Mouse (Mus musculus) lung, embryonic 14.5 days (tissue): ENCODE measurements at regions not wholly inside any gene's neighbourhood (a gene's known extent, or its start where the extent isn't known, plus 50 kb on each side); places are given as distances from the start of the nearest gene placed in this dataset.

Experiments
- ATAC-seq: fragments of 200-750 bp; cut with Nextera tagmentation; 2 replicates; pipeline ENCODE4 v1.8.0; 2017; ENCODE audit warnings: mild to moderate bottlenecking, moderate TSS enrichment, moderate library complexity; ENCODE audit not compliant: insufficient read depth
- DNase-seq: peaks from one replicate; pipeline ENCODE4 v3.0.0-alpha.2; 2015
- H3K27ac ChIP-seq: fragments of 300-500 bp; sonication (generic); 2 replicates; pipeline ENCODE4 v1.5.1; 2014; ENCODE audit warnings: low read depth, mild to moderate bottlenecking, moderate library complexity
- H3K27me3 ChIP-seq: fragments of 300-500 bp; sonication (generic); 2 replicates; pipeline ENCODE4 v1.6.1; 2014; ENCODE audit warnings: low read length, control low read depth; ENCODE audit not compliant: insufficient read depth
- H3K36me3 ChIP-seq: fragments of 300-500 bp; sonication (generic); 2 replicates; pipeline ENCODE4 v1.6.1; 2014; ENCODE audit warnings: control low read depth; ENCODE audit not compliant: insufficient read depth
- H3K4me1 ChIP-seq: fragments of 300-500 bp; sonication (generic); 2 replicates; pipeline ENCODE4 v1.6.1; 2014; ENCODE audit warnings: antibody characterized with exemption, control low read depth; ENCODE audit not compliant: insufficient read depth
- H3K4me2 ChIP-seq: fragments of 300-500 bp; sonication (generic); 2 replicates; pipeline ENCODE4 v1.6.1; 2014; ENCODE audit warnings: mild to moderate bottlenecking
- H3K4me3 ChIP-seq: fragments of 300-500 bp; sonication (generic); 2 replicates; pipeline ENCODE4 v1.5.1; 2014; ENCODE audit warnings: low read depth, low read length
- H3K9ac ChIP-seq: fragments of 300-500 bp; sonication (generic); 2 replicates; pipeline ENCODE4 v1.6.1; 2014
- H3K9me3 ChIP-seq: fragments of 300-500 bp; sonication (generic); 2 replicates; pipeline ENCODE4 v1.6.1; 2016; ENCODE audit warnings: low read depth, low read length, control low read depth
- CTCF ChIP-seq: IDR thresholded peaks from 2 replicates; pipeline ENCODE4 v1.5.1; 2016; ENCODE audit warnings: antibody characterized with exemption, low read depth
- WGBS: fragments of 180-500 bp; shearing (Covaris S2); extraction: QIAGEN DNeasy Blood & Tissue Kit; methylation state at CpG from one replicate; pipeline ENCODE4 v1.1.7; 2014; 5-methylcytosine and 5-hydroxymethylcytosine counted together

DNA sequence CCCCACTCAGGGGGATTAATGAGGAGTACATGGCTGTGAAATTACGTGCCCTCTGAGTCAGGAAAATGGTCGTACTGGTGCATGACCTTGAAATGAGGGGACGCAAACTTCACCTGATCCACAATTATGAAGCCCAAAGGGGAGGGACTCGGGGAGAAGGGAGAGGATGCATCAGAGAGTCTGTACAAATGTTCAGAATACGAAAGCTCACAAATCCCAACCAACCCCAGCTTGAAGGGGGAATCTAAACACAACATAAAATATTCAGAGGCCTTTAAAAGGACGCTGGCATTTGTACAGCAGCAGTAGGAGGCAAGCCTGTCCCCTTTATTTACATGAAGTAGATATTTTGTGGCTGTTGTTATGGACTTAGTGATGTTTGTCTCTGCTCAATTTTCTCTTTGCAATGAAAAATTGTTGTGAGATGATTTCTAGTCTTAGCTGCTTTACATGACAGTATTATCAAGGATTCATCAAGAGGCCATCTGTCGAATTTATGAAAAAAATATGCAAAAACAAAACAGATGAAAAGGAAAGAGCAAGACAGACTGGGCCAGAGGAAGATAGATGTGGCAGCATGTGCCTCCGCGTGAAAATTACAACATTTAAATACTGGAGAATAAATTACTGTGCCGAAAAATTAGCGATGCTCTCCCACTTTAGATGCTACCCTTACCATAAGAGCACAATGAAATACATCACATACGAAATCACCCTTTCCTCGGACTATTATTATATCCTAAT is 695.3 kb downstream of the 1700064H15Rik start:
- no peak for TF ChIP-seq CTCF
- Histone ChIP-seq H3K9me3 (no peaks in the 10 kb centered on the region), H3K36me3 (no peaks in the 10 kb centered on the region), H3K9ac (no peak overlapping the region), H3K27me3 (no peaks in the 10 kb centered on the region), H3K4me2 (no peak overlapping the region), H3K4me1 (no peaks in the 10 kb centered on the region), H3K4me3 (no peak overlapping the region), H3K27ac (no peak overlapping the region)
- 72% methylated on average over 13 of the region's 13 CpGs for WGBS
- DNase-seq (no peak), ATAC-seq (no peak)

DNA sequence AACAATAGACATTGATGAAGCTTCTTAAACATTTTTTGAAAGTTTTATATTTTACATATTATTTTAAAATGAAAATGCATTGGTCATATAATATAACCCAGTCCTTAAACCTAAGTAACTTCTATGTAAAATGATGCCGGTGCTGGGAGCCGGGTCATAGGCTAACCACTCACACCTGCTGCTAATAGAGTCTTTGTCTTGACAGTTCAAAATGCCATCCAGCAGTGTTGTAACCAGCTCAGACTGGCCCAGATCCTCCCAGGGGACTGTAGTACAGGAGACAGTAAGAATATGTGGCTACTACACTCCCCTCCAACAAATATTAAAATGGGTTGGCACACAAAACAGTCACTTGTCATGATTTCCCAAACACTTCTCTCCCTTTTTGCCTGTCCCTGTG is 693.6 kb downstream of the 1700064H15Rik start:
- TF ChIP-seq CTCF: no peak
- WGBS: 84% methylated on average over 2 of the region's 2 CpGs
- Histone ChIP-seq H3K4me1 (no peaks in the 10 kb centered on the region), H3K4me3 (no peak overlapping the region), H3K9me3 (no peaks in the 10 kb centered on the region), H3K4me2 (no peak overlapping the region), H3K27me3 (no peaks in the 10 kb centered on the region), H3K9ac (no peak overlapping the region), H3K27ac (no peak overlapping the region), H3K36me3 (no peaks in the 10 kb centered on the region)
- DNase-seq (no peak), ATAC-seq (no peak)

- Histone ChIP-seq H3K4me3 (no peak overlapping the region), H3K9me3 (no peaks in the 10 kb centered on the region), H3K4me1 (no peaks in the 10 kb centered on the region), H3K36me3 (no peaks in the 10 kb centered on the region), H3K4me2 (no peak overlapping the region), H3K27ac (no peak overlapping the region), H3K27me3 (no peaks in the 10 kb centered on the region), H3K9ac (no peak overlapping the region)
- ATAC-seq (no peak), DNase-seq (no peak)
- no peak for TF ChIP-seq CTCF
- WGBS: 62% methylated on average over 20 of the region's 20 CpGs
These were observed 690.9 kb downstream of the 1700064H15Rik start for GRCm38 (mm10) chr3:18937333-18938122.

DNA sequence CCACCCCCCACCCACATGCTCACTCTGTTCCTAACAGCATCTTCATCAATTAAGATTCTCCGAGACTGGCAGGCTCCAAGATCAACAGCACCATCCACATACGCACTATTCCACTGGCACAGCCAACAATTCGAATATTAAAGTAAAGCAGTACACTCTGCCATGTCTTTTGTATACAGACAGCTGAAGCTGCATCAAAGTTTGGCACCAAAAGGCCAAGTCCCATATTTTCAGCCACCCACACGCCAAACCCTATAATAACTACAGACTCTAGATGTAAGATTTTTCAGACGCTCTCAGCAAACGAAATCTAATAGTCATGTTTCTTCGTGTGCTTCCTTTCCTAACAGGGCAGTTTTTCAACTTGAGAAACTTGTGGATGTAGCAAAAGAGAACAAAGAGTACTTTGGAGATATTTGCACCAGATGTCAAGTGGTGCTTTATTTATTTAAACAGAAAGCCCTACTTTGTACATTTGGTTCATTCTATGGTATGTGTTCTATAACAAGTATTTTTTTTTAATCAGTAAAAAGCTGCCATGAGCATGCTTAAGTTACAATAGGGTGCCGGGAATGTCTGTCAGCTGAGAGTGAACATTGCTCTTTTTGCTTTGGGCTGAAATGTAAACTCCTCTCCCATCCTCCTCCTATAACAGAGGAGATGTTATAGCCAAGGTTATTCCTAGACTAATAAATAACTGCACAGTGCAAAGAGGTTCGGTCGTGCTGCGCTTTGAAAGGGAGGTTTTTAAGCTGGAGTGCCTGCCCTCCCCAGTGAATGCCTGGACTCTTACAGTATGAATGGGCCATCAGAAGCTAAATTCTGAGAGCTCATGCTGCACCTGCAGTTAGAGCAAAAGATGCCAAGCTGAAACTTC is 686.9 kb downstream of the 1700064H15Rik start:
- DNase-seq: peak; percentile 51

DNA sequence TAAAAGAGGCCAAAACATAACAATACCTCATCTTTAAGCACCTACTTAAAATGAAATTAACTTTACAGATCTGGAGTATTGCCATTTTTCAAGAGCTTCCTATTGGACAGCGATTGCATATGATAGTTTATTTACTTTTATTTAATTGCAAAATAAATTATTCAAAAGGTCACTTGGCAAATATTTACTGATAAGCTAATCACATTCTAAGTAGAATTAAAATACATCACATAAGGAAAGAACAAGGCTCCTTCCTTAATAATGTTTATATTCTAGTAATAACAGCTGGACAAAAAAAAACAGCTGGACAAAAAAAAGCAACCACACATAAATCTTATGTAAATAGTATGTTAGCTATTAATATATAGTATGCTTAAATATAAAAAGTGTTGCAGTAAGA is 668.1 kb downstream of the 1700064H15Rik start:
- H3K27ac ChIP-seq: no peak overlapping the region
- no peak overlapping the region for H3K9ac ChIP-seq
- no peak overlapping the region for H3K4me2 ChIP-seq
- no peaks in the 10 kb centered on the region for H3K4me1 ChIP-seq
- no peaks in the 10 kb centered on the region for H3K36me3 ChIP-seq
- DNase-seq (peak; percentile 50), ATAC-seq (peak; percentile 60; the same call in 1 of the 2 replicates)
- H3K9me3 ChIP-seq: no peaks in the 10 kb centered on the region
- no peak overlapping the region for H3K4me3 ChIP-seq
- no peak for TF ChIP-seq CTCF
- WGBS: 39% methylated on average over 1 of the region's 1 CpGs
- no peaks in the 10 kb centered on the region for H3K27me3 ChIP-seq

More for the DNA sequence above, 686.9 kb downstream of the 1700064H15Rik start:
- Histone ChIP-seq H3K9me3 (no peaks in the 10 kb centered on the region), H3K4me2 (no peak overlapping the region), H3K27ac (0 out of 2 replicates have a peak overlapping the region, but pooled peaks have one; percentile 16), H3K9ac (no peak overlapping the region), H3K27me3 (no peaks in the 10 kb centered on the region), H3K4me3 (no peak overlapping the region), H3K36me3 (no peaks in the 10 kb centered on the region), H3K4me1 (no peaks in the 10 kb centered on the region)
- ATAC-seq: peak; percentile 88
- WGBS: 28% methylated on average over 11 of the region's 11 CpGs
- TF ChIP-seq CTCF: no peak

DNA sequence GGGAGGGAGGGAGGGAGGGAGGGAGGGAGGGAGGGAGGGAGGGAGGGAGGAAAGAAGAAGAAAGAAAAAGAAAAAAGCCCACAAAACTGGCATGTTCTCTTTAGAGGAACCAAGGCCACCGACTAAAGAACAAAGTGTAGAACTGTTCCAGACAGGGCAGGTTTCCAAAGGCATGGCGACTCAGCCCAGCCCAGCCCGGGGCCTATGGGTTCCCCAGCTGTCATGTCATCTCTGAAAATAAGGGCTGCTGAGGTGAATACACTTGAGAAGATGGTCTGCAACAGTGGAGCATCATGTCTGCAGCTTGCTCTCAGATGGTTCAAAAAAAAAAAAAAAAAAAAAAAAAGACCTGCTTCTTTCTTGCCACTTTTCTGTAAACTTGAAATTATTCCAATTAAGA is 639.8 kb downstream of the 1700064H15Rik start:
- H3K4me1 ChIP-seq: no peaks in the 10 kb centered on the region
- H3K4me3 ChIP-seq: no peak overlapping the region
- no peaks in the 10 kb centered on the region for H3K36me3 ChIP-seq
- H3K27ac ChIP-seq: no peak overlapping the region
- no peaks in the 10 kb centered on the region for H3K9me3 ChIP-seq
- H3K27me3 ChIP-seq: no peaks in the 10 kb centered on the region
- no peak for TF ChIP-seq CTCF
- no peak overlapping the region for H3K9ac ChIP-seq
- no peak overlapping the region for H3K4me2 ChIP-seq
- ATAC-seq: no peak
- no peak for DNase-seq
- 82% methylated on average over 3 of the region's 3 CpGs for WGBS
